Mouse (Mus musculus) C2C12 (cell line): ENCODE measurements at regions not wholly inside any gene's neighbourhood (a gene's known extent, or its start where the extent isn't known, plus 50 kb on each side); places are given as distances from the start of the nearest gene placed in this dataset.

Experiments
- CEBPB ChIP-seq: IDR thresholded peaks from one replicate; pipeline ENCODE4 v1.6.1; 2011; ENCODE audit warnings: low read depth, mild to moderate bottlenecking, control low read depth, moderate library complexity
- CTCF ChIP-seq: IDR thresholded peaks from one replicate; pipeline ENCODE4 v1.5.1; 2011; ENCODE audit not compliant: control insufficient read depth, insufficient read depth, insufficient read length
- FOSL1 ChIP-seq: IDR thresholded peaks from one replicate; pipeline ENCODE4 v1.8.0; 2011; ENCODE audit warnings: mild to moderate bottlenecking, low read length; ENCODE audit not compliant: poor library complexity, insufficient read depth, severe bottlenecking
- MAX ChIP-seq: IDR thresholded peaks from one replicate; pipeline ENCODE4 v1.6.1; 2011; ENCODE audit warnings: mild to moderate bottlenecking, control low read depth
- MYOG ChIP-seq: IDR thresholded peaks from one replicate; pipeline ENCODE4 v1.6.1; 2011; ENCODE audit not compliant: control insufficient read depth, insufficient read length; ENCODE audit errors: extremely low read depth
- USF1 ChIP-seq: IDR thresholded peaks from one replicate; pipeline ENCODE4 v1.6.1; 2011; ENCODE audit warnings: low read depth, mild to moderate bottlenecking, control low read depth, moderate library complexity

- TF ChIP-seq CTCF (no peak), MYOG (no peak), MAX (no peak), FOSL1 (no peak), USF1 (no peak), CEBPB (no peak)
Measured at GRCm38 (mm10) chr5:85571967-85572366, 493.4 kb downstream of the Cenpc1 start.
